Mouse (Mus musculus) hindbrain, postnatal 0 days (tissue): ENCODE data around the gene Elk3. TPM values are rescaled to one million over a fixed set of nuclear protein-coding genes. Genes with fewer than 3 reads are reported as not detected.

Experiments used
- ATAC-seq: fragments of 200-750 bp; cut with Nextera tagmentation; 2 replicates; pipeline ENCODE4 v1.8.0; 2017; ENCODE audit warnings: mild to moderate bottlenecking, moderate TSS enrichment, moderate library complexity
- DNase-seq: peaks from one replicate; pipeline ENCODE4 v3.0.0-alpha.2; 2015; ENCODE audit warnings: low spot score
- H3K27ac ChIP-seq: fragments of 300-500 bp; sonication (generic); 2 replicates; pipeline ENCODE4 v1.5.1; 2014; ENCODE audit warnings: mild to moderate bottlenecking
- H3K27me3 ChIP-seq: fragments of 300-500 bp; sonication (generic); 2 replicates; pipeline ENCODE4 v1.6.1; 2014; ENCODE audit warnings: low read length, mixed read lengths; ENCODE audit not compliant: insufficient read depth
- H3K36me3 ChIP-seq: fragments of 300-500 bp; sonication (generic); 2 replicates; pipeline ENCODE4 v1.6.1; 2014; ENCODE audit warnings: low read length, mixed read lengths; ENCODE audit not compliant: insufficient read depth
- H3K4me1 ChIP-seq: fragments of 300-500 bp; sonication (generic); 2 replicates; pipeline ENCODE4 v1.6.1; 2014; ENCODE audit warnings: antibody characterized with exemption, low read length, mixed read lengths; ENCODE audit not compliant: insufficient read depth
- H3K4me2 ChIP-seq: fragments of 300-500 bp; sonication (generic); 2 replicates; pipeline ENCODE4 v1.6.1; 2014; ENCODE audit warnings: low read depth, mild to moderate bottlenecking, low read length, moderate library complexity, mixed read lengths
- H3K4me3 ChIP-seq: fragments of 300-500 bp; sonication (generic); 2 replicates; pipeline ENCODE4 v1.5.1; 2014; ENCODE audit warnings: low read length
- H3K9ac ChIP-seq: fragments of 300-500 bp; sonication (generic); replicated peaks from 2 replicates; pipeline ENCODE4 v1.6.1; 2014; ENCODE audit warnings: mild to moderate bottlenecking, low read length, moderate library complexity, mixed read lengths
- H3K9me3 ChIP-seq: fragments of 300-500 bp; sonication (generic); 2 replicates; pipeline ENCODE4 v1.6.1; 2016; ENCODE audit warnings: low read length, mixed read lengths
- CTCF ChIP-seq: IDR thresholded peaks from 2 replicates; pipeline ENCODE4 v1.5.1; 2016; ENCODE audit warnings: antibody characterized with exemption, control low read depth, low read depth
- WGBS: fragments of 180-500 bp; shearing (Covaris S2); extraction: QIAGEN DNeasy Blood & Tissue Kit; methylation state at CpG from one replicate; pipeline ENCODE4 v1.1.7; 2014; 5-methylcytosine and 5-hydroxymethylcytosine counted together
- polyA plus RNA-seq: library from polyadenylated mRNA; unstranded; fragments of >200 nt; fragmentation: Nextera tagmentation; extraction: Ambion mirVana; gene quantifications from 2 replicates; pipeline ENCODE4 v1.2.1, GENCODE M21; 2015
- total RNA-seq: library from RNA; depleted of rRNA; stranded (reverse); fragments of >200 nt; gene quantifications from 2 replicates; pipeline ENCODE4 v1.2.3, GENCODE M21; 2014

The Elk3 gene
- total and polyA plus RNA-seq, 2 experiments from 2014 or later, result 7.1 to 7.6 TPM

DNA sequence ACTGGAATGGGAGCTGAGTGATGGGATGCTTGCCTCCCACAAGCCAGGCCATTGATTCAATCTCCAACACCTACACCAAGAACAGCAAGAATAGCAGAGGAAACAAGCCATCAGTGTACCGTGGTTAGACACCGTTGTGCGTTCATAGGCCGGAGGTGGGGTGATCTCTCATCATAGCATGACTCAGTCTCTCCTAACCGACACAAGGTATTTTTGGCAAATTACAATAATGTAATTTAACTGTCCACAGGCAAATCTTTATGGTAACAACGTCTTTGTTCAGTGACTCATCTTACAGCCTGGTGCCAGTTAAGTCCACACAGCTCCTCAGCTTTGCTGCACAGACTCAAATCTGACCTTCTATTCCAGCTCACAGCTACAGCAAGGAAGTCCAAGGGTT is 32.5 kb upstream of the Elk3 start:
- Histone ChIP-seq H3K27me3 (no peaks in the 10 kb centered on the region), H3K36me3 (no peaks in the 10 kb centered on the region), H3K4me3 (no peak overlapping the region), H3K4me1 (peaks cover 7% of the 10 kb centered on the region; the same call in 1 of the 2 replicates), H3K27ac (no peak overlapping the region), H3K9ac (no peak overlapping the region), H3K9me3 (no peaks in the 10 kb centered on the region), H3K4me2 (no peak overlapping the region)
- no peak for TF ChIP-seq CTCF
- 94% methylated on average over 6 of the region's 6 CpGs for WGBS
- ATAC-seq, result no peak
- DNase-seq, result no peak

DNA sequence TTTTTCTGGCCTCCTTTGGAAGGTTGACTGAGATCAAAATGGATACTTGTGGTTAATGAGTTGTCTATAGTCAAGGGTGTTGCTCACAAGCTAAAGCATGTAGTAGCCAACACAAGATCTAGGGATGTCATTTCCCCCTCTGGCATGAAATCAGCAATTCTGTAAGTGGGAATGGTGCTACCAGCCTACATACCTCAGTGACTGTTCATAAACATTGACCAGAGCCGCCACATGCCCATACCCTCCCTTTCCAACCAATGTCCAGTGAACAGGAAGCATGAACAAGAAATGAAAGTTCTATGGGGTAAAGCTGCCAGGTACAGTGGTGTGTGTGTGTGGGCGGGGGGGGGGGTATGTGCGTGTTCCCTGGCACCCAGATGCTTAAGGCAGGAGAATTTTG is 32.1 kb upstream of the Elk3 start:
- H3K36me3 ChIP-seq, result no peaks in the 10 kb centered on the region
- no peak overlapping the region for H3K4me3 ChIP-seq
- H3K4me1 ChIP-seq, result peaks cover 5% of the 10 kb centered on the region; the same call in 1 of the 2 replicates
- no peaks in the 10 kb centered on the region for H3K9me3 ChIP-seq
- H3K27me3 ChIP-seq, result no peaks in the 10 kb centered on the region
- ATAC-seq (no peak), DNase-seq (no peak)
- H3K9ac ChIP-seq, result no peak overlapping the region
- 94% methylated on average over 3 of the region's 3 CpGs for WGBS
- H3K27ac ChIP-seq, result no peak overlapping the region
- H3K4me2 ChIP-seq, result no peak overlapping the region
- no peak for TF ChIP-seq CTCF

DNA sequence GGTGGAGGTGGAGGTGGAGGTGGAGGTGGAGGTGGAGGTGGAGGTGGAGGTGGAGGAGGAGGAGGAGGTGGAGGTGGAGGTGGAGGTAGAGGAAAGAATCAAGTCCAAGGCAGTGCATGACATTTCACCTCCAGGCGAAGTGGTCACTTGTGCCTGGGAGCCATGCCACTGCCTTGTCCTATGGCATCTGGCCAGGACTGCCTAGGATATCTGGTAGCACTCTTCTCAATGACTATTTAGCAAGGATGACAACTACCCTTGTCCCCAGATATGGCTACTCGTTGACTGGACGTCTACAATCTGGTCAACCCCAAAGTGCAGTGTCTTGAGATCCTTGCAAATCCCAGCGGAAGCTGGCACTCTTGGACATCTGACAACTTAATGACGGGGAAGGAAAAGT is 27.6 kb upstream of the Elk3 start:
- no peaks in the 10 kb centered on the region for H3K9me3 ChIP-seq
- H3K9ac ChIP-seq, result no peak overlapping the region
- ATAC-seq (no peak), DNase-seq (no peak)
- no peaks in the 10 kb centered on the region for H3K27me3 ChIP-seq
- H3K4me2 ChIP-seq, result no peak overlapping the region
- H3K36me3 ChIP-seq, result no peaks in the 10 kb centered on the region
- WGBS, result 87% methylated on average over 5 of the region's 5 CpGs
- H3K4me1 ChIP-seq, result no peaks in the 10 kb centered on the region
- no peak for TF ChIP-seq CTCF
- H3K4me3 ChIP-seq, result no peak overlapping the region
- no peak overlapping the region for H3K27ac ChIP-seq

DNA sequence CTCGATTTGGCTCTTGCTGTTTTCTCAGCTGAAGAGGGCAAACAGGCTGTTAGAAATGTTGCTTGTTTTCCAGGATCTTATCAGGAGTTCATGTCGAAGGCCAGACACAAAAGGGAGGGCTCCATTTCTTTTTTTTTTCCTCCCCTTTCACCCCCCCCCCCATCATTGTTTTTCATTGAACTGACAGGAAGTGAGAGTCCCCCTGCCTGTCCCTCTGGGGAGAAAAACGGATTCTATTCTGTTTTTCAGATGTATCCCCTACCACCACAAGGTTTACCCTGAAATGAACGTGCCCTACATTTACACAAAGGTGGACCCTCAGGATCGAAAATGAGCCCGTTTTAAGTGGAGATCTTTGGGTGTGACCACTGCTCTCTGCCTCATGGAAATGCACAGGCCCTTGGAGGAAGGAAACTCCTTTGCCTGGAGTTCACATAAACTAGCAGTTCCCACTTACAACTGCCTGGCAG is 25.6 kb upstream of the Elk3 start:
- no peaks in the 10 kb centered on the region for H3K9me3 ChIP-seq
- 67% methylated on average over 6 of the region's 6 CpGs for WGBS
- H3K27ac ChIP-seq, result no peak overlapping the region

DNA sequence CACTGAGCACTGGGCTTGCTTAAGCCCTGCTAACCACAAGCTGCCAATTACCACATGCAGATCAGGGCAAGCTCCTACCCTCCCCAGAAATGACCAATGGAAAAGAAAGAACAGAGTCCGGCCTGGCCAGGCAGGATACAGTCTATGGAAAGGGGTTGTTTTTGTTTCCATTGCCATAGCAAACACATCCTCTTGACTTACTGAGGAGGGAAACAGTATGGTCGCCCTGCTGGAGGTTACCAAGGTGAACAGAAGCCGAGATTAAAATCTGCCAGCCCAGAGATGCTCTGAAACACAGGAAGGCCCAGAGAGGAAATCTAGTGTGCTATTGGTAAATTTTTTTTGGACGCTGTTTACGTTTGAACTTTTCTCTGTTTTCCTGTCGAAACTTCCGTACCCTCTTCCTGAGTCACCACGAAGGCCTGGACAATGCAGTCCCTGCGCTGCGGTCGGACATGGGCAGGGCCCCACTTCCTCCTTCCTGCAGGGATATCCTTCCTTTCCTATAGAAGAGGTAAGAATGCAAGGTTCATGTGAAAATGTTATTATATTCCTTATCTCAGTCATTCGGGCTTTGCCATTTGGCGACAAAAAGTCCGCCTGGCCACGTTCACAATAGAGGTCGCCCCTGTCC is 25.0 kb upstream of the Elk3 start:
- no peak overlapping the region for H3K4me3 ChIP-seq
- no peak overlapping the region for H3K9ac ChIP-seq
- H3K4me1 ChIP-seq, result no peaks in the 10 kb centered on the region
- no peak overlapping the region for H3K4me2 ChIP-seq
- H3K27me3 ChIP-seq, result no peaks in the 10 kb centered on the region
- no peak for TF ChIP-seq CTCF
- no peak overlapping the region for H3K27ac ChIP-seq
- no peak for DNase-seq
- no peaks in the 10 kb centered on the region for H3K36me3 ChIP-seq
- no peak for ATAC-seq
- WGBS, result 80% methylated on average over 16 of the region's 16 CpGs
- H3K9me3 ChIP-seq, result no peaks in the 10 kb centered on the region

More for the DNA sequence above, 25.6 kb upstream of the Elk3 start:
- no peak for ATAC-seq
- no peak for TF ChIP-seq CTCF
- no peaks in the 10 kb centered on the region for H3K4me1 ChIP-seq
- H3K27me3 ChIP-seq, result no peaks in the 10 kb centered on the region
- DNase-seq, result no peak
- H3K4me3 ChIP-seq, result no peak overlapping the region
- no peaks in the 10 kb centered on the region for H3K36me3 ChIP-seq
- no peak overlapping the region for H3K4me2 ChIP-seq
- no peak overlapping the region for H3K9ac ChIP-seq

GRCm38 (mm10) chr10:93335001-93335400 is 24.1 kb upstream of the Elk3 start:
- Histone ChIP-seq H3K9ac (no peak overlapping the region), H3K4me2 (no peak overlapping the region), H3K27me3 (no peaks in the 10 kb centered on the region), H3K4me1 (no peaks in the 10 kb centered on the region), H3K36me3 (no peaks in the 10 kb centered on the region), H3K4me3 (no peak overlapping the region), H3K9me3 (no peaks in the 10 kb centered on the region), H3K27ac (no peak overlapping the region)
- TF ChIP-seq CTCF, result no peak
- no peak for DNase-seq
- no peak for ATAC-seq
- 39% methylated on average over 2 of the region's 2 CpGs for WGBS

GRCm38 (mm10) chr10:93333239-93333638 is 22.3 kb upstream of the Elk3 start:
- no peak overlapping the region for H3K27ac ChIP-seq
- ATAC-seq, result no peak
- H3K4me1 ChIP-seq, result no peaks in the 10 kb centered on the region
- H3K27me3 ChIP-seq, result no peaks in the 10 kb centered on the region
- TF ChIP-seq CTCF, result no peak
- H3K4me3 ChIP-seq, result no peak overlapping the region
- no peak overlapping the region for H3K9ac ChIP-seq
- H3K4me2 ChIP-seq, result no peak overlapping the region
- no peaks in the 10 kb centered on the region for H3K9me3 ChIP-seq
- no peaks in the 10 kb centered on the region for H3K36me3 ChIP-seq
- WGBS, result 69% methylated on average over 5 of the region's 5 CpGs
- no peak for DNase-seq
